Comparison of ENCODE assay signal across 10 mouse cellular contexts in the genomic region with DNA sequence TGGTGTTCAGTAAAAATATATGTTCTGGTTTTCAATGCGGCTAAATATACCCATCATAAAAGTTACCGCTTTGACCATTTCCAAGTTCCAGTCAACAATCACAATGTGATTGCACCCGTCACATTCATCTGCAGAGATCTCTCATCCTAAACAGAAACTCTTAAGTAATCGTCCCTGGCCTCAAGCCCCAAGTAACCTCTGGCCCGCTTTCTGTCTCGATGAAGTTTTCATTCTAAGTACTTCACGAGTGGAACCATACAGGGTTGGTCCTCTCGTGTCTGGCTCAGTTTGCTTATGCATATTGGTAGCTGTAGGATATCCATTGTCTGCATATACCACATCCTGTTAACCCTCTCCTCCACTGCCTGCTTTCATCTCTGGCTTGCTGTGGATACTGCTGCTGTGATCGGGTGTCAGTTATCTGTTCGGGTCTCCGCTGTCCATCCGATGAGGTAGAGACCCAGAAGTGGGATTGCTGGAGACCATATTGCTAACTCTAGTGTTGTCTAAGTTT. TPM values are rescaled to one million over a fixed set of nuclear protein-coding genes. Genes with fewer than 3 reads are reported as not detected.
DNase-seq lines count a peak whose midpoint lies in the region; ATAC-seq and TF ChIP-seq lines count a peak whose summit lies in the region.
"Had no signal": no experiment of that assay in that cellular context is flagged by ENCODE, and none has a peak within 500 bp of the region (broad histone marks: within the 10 kb centered on the region; RNA-seq: fewer than 3 reads in every experiment).

No protein-coding gene starts in this region.

- no peaks in the 10 kb centered on the region for H3K27me3 ChIP-seq in heart, embryonic 14.5 days (ENCODE audit: control insufficient read depth, insufficient read depth, low read length)
- H3K27me3 ChIP-seq in intestine, embryonic 16.5 days (replicated peaks; ENCODE audit: control insufficient read depth, insufficient read depth, low read length): no peaks in the 10 kb centered on the region
- H3K27me3 ChIP-seq: liver, embryonic 12.5 days had no signal

- H3K9me3 ChIP-seq in heart, embryonic 14.5 days (ENCODE audit: control insufficient read depth, low read length): no peaks in the 10 kb centered on the region
- no peaks in the 10 kb centered on the region for H3K9me3 ChIP-seq in intestine, embryonic 16.5 days (ENCODE audit: control insufficient read depth, low read length)
- H3K9me3 ChIP-seq: G1E; liver, embryonic 12.5 days had no signal

- DNase-seq in heart, adult 8-10 months (ENCODE audit: low spot score): no peak
- peak; percentile 53 for DNase-seq in CD4-positive helper T cell, adult 2 months (ENCODE audit: low read depth, low spot score)
- DNase-seq in urinary bladder, postnatal 25 days (ENCODE audit: low spot score): no peak
- no peak for DNase-seq in spleen, postnatal 14 days (ENCODE audit: low spot score in 2 of 2)
- no peak for DNase-seq in thymus, postnatal 14 days

- peaks cover 17 to 45% of the 10 kb centered on the region in 2 experiments for H3K4me1 ChIP-seq in heart, embryonic 14.5 days (ENCODE audit: control insufficient read depth in 2 of 2, insufficient read depth in 2 of 2, low read length in 2 of 2)
- peaks cover 12% of the 10 kb centered on the region for H3K4me1 ChIP-seq in cortical plate, adult 2 months (ENCODE audit: control insufficient read depth, insufficient read depth, low read length)
- peaks cover 24% of the 10 kb centered on the region for H3K4me1 ChIP-seq in intestine, embryonic 16.5 days (ENCODE audit: control insufficient read depth, insufficient read depth, low read length)

- 59% methylated on average over 12 of the region's 12 CpGs for WGBS in heart, embryonic 14.5 days
- WGBS in intestine, embryonic 16.5 days: 43% methylated on average over 12 of the region's 12 CpGs

- H3K4me3 ChIP-seq in heart, embryonic 14.5 days (ENCODE audit: control insufficient read depth in 1 of 2, insufficient read depth in 1 of 2, low read depth in 1 of 2, low read length in 2 of 2): no peak overlapping the region
- H3K4me3 ChIP-seq in cortical plate, adult 2 months (ENCODE audit: insufficient read depth, low read length): no peak overlapping the region
- no peak overlapping the region for H3K4me3 ChIP-seq in intestine, embryonic 16.5 days (ENCODE audit: low read length)
- H3K4me3 ChIP-seq: liver, embryonic 12.5 days had no signal

- no peak for TF ChIP-seq POLR2A in cortical plate, adult 2 months (IDR thresholded peaks at IDR 0.05; ENCODE audit: extremely low read depth, insufficient read depth, low read length)

- ATAC-seq in heart, embryonic 14.5 days (ENCODE audit: insufficient number of reproducible peaks, insufficient read depth, low FRiP score, low read depth): no peak
- ATAC-seq in intestine, embryonic 16.5 days: peak; percentile 42; the same call in 1 of the 2 replicates
- ATAC-seq: liver, embryonic 12.5 days had no signal

- no peak overlapping the region; the same call in 1 of the 2 replicates for H3K9ac ChIP-seq in heart, embryonic 14.5 days (ENCODE audit: low read length)
- peak overlapping the region; percentile 21; the same call in 1 of the 2 replicates for H3K9ac ChIP-seq in intestine, embryonic 16.5 days (ENCODE audit: low read depth, low read length)
- H3K9ac ChIP-seq: liver, embryonic 12.5 days had no signal

- peak overlapping the region; percentile 9 to 76 for H3K27ac ChIP-seq in heart, embryonic 14.5 days (replicated peaks in 1 of 2; ENCODE audit: control insufficient read depth in 1 of 2, insufficient read depth in 1 of 2, low read depth in 2 of 2, low read length in 2 of 2)
- H3K27ac ChIP-seq in cortical plate, adult 2 months (ENCODE audit: insufficient read depth, low read length): peak overlapping the region; percentile 10; the same call in 1 of the 2 replicates
- peak overlapping the region; percentile 61; the same call in 1 of the 2 replicates for H3K27ac ChIP-seq in intestine, embryonic 16.5 days (ENCODE audit: low read length)
- H3K27ac ChIP-seq: liver, embryonic 12.5 days had no signal

- H3K36me3 ChIP-seq in heart, embryonic 14.5 days (ENCODE audit: control insufficient read depth, insufficient read depth, low read length): peaks cover 9% of the 10 kb centered on the region
- no peaks in the 10 kb centered on the region for H3K36me3 ChIP-seq in intestine, embryonic 16.5 days (ENCODE audit: control insufficient read depth, insufficient read depth, low read length)
- H3K36me3 ChIP-seq: liver, embryonic 12.5 days had no signal

- H3K4me2 ChIP-seq in heart, embryonic 14.5 days (ENCODE audit: low read length): no peak overlapping the region
- H3K4me2 ChIP-seq in intestine, embryonic 16.5 days (ENCODE audit: low read depth, low read length): no peak overlapping the region
- H3K4me2 ChIP-seq: liver, embryonic 12.5 days had no signal

- no peak for TF ChIP-seq CTCF in cortical plate, adult 2 months (IDR thresholded peaks at IDR 0.05; ENCODE audit: extremely low read depth, insufficient read depth, low read length)

RNA-seq across cellular contexts. Expression of a gene that starts 14.2 kb away (rescaled TPM):
- polyA plus RNA-seq in heart, embryonic 14.5 days (2014; fragmentation: Nextera tagmentation; extraction: Ambion mirVana): 40.5 and 40.9 TPM in 2 replicates
- total RNA-seq in heart, adult 8-10 months (2022): 100 to 1,000 TPM; 122 to 159 (median 140) TPM
- 17.0 and 17.5 TPM in 2 replicates for polyA plus RNA-seq in cortical plate, adult 2 months (2012; rRNA removed)
- 10.2 and 12.9 TPM in 2 replicates for polyA plus RNA-seq in intestine, embryonic 16.5 days (2015; fragmentation: Nextera tagmentation; extraction: Ambion mirVana)

Comparison
In these comparisons a context has a peak if more than half of its experiments do, and no peak if none do; other contexts are left out.
1. H3K27ac ChIP-seq: peak in every context shown above with its lines; median percentile 61 in intestine, embryonic 16.5 days; 42 in heart, embryonic 14.5 days; 10 in cortical plate, adult 2 months.